Mouse (Mus musculus): Measurements from ENCODE around the gene Cphx3.
"Not testable (repeated sequence)": the region's sequence is repeated elsewhere in the genome, so short reads cannot be mapped to it uniquely, and the experiment has no call there.

- not testable (repeated sequence) for TF ChIP-seq ZNF384 (IDR thresholded peaks at IDR 0.05; ENCODE audit: low read depth, low read length); HCFC1 (IDR thresholded peaks at IDR 0.05; ENCODE audit: borderline replicate concordance, insufficient read depth, low read length); MAFK (IDR thresholded peaks at IDR 0.05; ENCODE audit: insufficient read depth, low read depth, low read length)
Observed at GRCm38 (mm10) chr14:26042611-26043010, 39.5 kb upstream of the Cphx3 start, which contains the start of gene Gm9780.

All from ES-E14 (cell line).